Mouse (Mus musculus): ENCODE data around the gene Lrrc10. TPM values are rescaled to one million over a fixed set of nuclear protein-coding genes. Genes with fewer than 3 reads are reported as not detected.
A peak's percentile ranks its signal among the peaks of the same experiment; 100 is the strongest.
"Not testable (repeated sequence)": the region's sequence is repeated elsewhere in the genome, so short reads cannot be mapped to it uniquely, and the experiment has no call there.

The Lrrc10 gene
- polyA plus RNA-seq, 1 experiment, result not detected

DNA sequence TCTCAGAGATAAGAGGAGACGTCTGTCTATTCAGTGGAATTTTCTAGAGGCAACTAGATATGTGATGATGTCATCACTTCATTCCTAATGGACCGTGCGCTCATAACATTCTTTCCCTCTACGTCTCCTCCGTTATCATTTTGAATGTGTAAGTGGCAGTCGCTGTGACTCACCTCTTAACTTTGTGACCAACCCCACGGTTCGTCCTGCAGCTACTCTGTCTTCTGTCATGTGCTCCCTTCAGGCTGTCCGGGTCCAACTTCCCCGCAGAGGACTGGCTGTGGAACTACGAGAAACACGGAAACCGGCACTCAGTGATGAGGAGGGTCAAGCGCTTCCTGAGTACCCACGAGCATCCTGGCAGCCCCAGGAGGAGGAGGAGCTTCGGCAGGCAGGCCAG, 21.4 kb upstream of the Lrrc10 start:
- Histone ChIP-seq H3K27ac (replicated peaks; ENCODE audit: low read depth, low read length) (no peak overlapping the region), H3K4me1 (ENCODE audit: control insufficient read depth, insufficient read depth, insufficient read length, low read length) (no peaks in the 10 kb centered on the region), H3K4me3 (ENCODE audit: insufficient read depth, low read depth, low read length) (no peak overlapping the region)

DNA sequence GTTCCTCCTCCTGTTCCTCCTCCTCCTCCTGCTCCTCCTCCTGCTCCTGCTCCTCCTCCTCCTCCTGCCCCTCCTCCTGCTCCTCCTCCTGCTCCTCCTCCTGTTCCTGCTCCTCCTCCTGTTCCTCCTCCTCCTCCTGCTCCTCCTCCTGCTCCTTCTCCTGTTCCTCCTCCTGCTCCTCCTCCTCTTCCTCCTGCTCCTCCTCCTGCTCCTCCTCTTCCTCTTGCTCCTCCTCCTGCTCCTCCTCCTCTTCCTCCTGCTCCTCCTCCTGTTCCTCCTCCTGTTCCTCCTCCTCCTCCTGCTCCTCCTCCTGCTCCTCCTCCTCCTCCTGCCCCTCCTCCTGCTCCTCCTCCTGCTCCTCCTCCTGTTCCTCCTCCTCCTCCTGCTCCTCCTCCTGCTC, 19.4 kb upstream of the Lrrc10 start:
- H3K4me1 ChIP-seq (ENCODE audit: control insufficient read depth, insufficient read depth, insufficient read length, low read length); H3K27ac ChIP-seq (replicated peaks; ENCODE audit: low read depth, low read length); H3K4me3 ChIP-seq (ENCODE audit: insufficient read depth, low read depth, low read length): not testable (repeated sequence)

DNA sequence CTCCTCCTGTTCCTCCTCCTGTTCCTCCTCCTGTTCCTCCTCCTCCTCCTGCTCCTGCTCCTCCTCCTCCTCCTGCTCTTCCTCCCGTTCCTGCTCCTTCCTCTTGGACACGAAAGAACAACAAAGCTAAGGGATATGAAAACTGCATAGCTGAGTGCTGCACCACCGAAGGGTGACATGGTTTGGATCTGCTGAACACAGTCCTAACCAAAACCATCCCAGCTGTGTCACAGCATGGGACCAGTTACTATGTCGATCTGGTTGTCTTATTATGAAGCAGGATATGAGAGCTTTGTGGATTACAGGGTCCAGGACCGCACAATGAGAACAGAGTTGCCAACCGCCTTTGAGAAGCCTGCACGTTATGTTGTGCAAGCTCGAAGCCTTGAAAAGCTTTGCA, 19.0 kb upstream of the Lrrc10 start:
- no peak overlapping the region for H3K4me3 ChIP-seq (ENCODE audit: insufficient read depth, low read depth, low read length)
- no peaks in the 10 kb centered on the region for H3K4me1 ChIP-seq (ENCODE audit: control insufficient read depth, insufficient read depth, insufficient read length, low read length)
- H3K27ac ChIP-seq (replicated peaks; ENCODE audit: low read depth, low read length), result no peak overlapping the region

DNA sequence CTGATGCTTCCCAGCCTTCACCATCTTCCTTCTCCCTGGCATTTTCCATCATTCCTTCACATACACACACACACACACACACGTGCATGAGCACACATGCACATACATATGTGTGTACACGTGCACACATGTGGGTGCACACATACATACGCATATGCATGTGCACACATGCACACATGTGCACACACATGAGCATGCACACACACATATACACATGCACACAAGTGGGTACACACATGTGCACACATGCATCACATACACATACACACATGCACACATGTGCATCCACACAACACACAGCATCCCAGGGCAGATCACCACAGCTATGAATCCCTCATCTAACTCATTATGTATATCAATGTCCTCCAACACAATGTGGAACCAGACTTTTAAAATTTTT, 14.0 kb upstream of the Lrrc10 start:
- no peak overlapping the region for H3K27ac ChIP-seq (replicated peaks; ENCODE audit: low read depth, low read length)
- H3K4me1 ChIP-seq (ENCODE audit: control insufficient read depth, insufficient read depth, insufficient read length, low read length), result no peaks in the 10 kb centered on the region
- H3K4me3 ChIP-seq (ENCODE audit: insufficient read depth, low read depth, low read length), result no peak overlapping the region

DNA sequence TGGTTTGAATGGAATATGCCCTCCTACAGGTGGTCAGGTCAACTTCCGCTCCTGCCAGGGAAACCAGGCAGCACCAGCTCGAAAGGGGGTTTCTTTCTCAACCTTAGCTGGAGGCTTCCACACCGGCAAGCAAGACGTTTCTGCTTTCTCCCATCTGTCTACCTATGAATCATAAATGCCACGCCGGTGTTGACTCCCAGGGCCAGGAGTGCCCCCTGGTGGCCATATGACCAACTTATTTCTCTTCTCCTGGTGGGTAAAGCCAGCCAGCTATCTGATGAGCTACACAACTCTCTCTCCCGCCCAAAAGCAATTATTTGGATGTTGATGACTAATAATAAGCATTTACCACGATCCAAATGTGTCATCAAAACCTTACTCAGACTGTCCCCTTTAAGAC, 11.4 kb upstream of the Lrrc10 start:
- no peaks in the 10 kb centered on the region for H3K4me1 ChIP-seq (ENCODE audit: control insufficient read depth, insufficient read depth, insufficient read length, low read length)
- H3K27ac ChIP-seq (replicated peaks; ENCODE audit: low read depth, low read length), result no peak overlapping the region
- no peak overlapping the region for H3K4me3 ChIP-seq (ENCODE audit: insufficient read depth, low read depth, low read length)

DNA sequence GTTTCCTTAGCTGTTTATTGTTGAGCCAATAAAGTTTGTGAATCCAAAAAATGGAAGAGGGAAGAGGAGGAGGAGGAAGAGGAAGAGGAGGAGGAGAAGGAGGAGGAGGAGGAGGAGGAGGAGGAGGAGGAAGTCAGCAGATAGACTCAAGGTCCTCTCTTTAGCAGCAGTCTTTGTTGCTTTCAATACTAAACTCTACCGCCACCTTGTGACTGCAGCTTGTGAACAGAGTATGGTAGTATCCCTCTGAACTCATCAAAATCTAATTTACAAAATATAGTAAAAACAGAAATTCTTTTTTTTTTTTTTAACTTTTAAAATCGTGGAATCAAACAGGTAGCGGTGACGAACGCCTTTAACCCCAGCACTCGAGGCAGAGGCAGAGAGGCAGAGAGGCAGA, 4.8 kb upstream of the Lrrc10 start:
- H3K27ac ChIP-seq (replicated peaks; ENCODE audit: low read depth, low read length), result no peak overlapping the region
- no peaks in the 10 kb centered on the region for H3K4me1 ChIP-seq (ENCODE audit: control insufficient read depth, insufficient read depth, insufficient read length, low read length)
- H3K4me3 ChIP-seq (ENCODE audit: insufficient read depth, low read depth, low read length), result no peak overlapping the region

DNA sequence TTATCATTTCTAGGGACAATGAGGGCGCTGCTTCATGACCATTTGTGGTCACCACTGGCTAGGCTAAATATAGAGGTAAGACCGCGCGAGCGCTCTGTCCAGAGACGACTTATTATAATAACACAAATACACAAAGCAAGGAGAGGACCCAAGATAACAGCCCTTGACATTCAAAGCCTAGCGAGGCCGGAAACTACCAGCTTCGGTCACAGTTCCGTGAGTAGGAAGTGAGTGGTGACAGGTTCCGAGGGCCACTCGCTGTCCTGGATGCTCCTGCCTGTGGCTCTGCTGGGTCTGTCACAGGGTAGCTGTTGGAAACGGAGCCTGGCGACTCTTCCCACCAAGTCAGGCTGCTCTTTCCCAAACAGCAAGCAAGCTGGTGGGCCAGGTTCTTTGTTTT, 2.8 kb upstream of the Lrrc10 start:
- H3K27ac ChIP-seq (replicated peaks; ENCODE audit: low read depth, low read length), result no peak overlapping the region
- no peak overlapping the region for H3K4me3 ChIP-seq (ENCODE audit: insufficient read depth, low read depth, low read length)
- H3K4me1 ChIP-seq (ENCODE audit: control insufficient read depth, insufficient read depth, insufficient read length, low read length), result no peaks in the 10 kb centered on the region

DNA sequence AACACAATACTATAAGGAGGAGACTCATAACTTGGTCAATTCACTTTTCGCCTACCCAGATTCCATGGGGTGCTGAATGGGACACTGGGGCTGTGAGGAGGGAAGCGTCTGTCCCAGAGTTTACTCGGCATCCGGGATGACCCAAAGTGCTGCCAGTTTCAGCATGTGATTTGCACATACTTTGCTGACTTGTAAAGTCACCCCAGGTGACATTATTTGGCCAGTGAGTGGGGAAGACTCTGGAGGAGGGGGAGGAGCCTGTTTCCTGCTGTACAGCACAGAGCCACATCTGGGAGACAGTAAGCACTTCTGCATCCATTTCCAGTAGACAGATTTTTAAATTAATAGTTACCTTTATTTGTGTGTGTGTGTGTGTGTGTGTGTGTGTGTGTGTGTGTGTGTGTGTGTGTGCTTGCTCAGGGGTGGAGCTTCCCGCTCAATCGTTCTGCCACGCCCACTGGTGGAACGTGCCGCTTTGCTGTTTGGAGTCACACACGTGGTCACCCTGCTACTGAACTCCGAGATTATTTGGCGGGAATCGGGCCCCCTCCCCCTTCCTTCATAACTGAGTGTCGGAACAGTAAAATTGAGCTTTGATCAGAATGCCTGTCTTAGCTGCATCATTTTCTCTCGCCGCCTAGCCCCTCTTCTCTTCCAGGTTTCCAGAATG, 1.5 kb upstream of the Lrrc10 start:
- not testable (repeated sequence) for H3K4me3 ChIP-seq (ENCODE audit: insufficient read depth, low read depth, low read length); H3K4me1 ChIP-seq (ENCODE audit: control insufficient read depth, insufficient read depth, insufficient read length, low read length); H3K27ac ChIP-seq (replicated peaks; ENCODE audit: low read depth, low read length)

DNA sequence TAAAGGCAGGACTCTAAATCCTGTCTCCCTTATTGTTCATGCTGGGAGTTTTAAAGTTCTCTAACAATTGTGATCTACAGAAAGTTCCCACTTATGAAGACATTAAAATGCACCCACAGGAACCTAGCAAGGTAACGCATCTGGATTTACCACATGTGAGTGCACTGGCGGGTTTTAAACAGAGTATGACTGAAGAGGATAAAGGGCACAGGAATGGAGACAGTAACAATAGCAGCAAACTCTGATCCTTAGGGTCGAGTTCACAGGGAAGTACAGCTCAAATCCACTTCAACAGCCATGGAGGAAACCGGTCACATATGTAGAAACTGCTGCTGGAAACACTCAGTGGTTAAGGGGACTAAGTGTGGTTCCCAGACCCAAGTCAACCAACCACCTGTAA, 4.1 kb downstream of the Lrrc10 start:
- Histone ChIP-seq H3K27ac (replicated peaks; ENCODE audit: low read depth, low read length) (no peak overlapping the region), H3K4me3 (ENCODE audit: insufficient read depth, low read depth, low read length) (no peak overlapping the region), H3K4me1 (ENCODE audit: control insufficient read depth, insufficient read depth, insufficient read length, low read length) (no peaks in the 10 kb centered on the region)

DNA sequence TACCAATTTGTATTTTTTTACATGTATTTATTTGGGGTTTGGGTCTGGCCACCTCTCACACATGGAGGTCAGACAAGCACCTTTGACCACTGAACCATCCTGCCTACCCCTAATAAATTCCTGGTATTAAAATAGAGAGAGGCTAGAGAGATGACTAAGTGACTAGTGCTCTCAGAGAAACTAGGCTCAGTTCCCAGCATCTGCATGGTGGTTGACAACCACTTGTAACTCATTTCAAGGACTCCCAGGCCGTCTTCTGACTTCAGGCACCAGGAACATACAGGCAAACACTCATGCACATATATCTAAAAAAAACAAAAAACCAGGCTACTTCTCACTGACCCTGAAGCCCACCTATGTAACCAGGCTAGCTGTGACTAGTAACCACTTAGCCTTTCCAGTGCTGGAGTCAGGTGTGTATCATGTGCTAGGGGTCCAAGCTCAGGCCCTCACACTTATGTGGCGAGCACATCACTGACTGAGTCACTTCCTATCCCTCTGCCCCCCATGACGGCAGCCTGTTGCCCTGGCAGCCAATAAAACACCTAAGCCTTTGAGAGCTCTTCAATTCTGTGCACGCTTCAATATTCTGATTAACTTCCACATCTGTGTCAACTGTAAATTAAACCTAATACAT, 4.9 kb downstream of the Lrrc10 start:
- Histone ChIP-seq H3K4me1 (ENCODE audit: control insufficient read depth, insufficient read depth, insufficient read length, low read length) (no peaks in the 10 kb centered on the region), H3K4me3 (ENCODE audit: insufficient read depth, low read depth, low read length) (no peak overlapping the region), H3K27ac (replicated peaks; ENCODE audit: low read depth, low read length) (no peak overlapping the region)

DNA sequence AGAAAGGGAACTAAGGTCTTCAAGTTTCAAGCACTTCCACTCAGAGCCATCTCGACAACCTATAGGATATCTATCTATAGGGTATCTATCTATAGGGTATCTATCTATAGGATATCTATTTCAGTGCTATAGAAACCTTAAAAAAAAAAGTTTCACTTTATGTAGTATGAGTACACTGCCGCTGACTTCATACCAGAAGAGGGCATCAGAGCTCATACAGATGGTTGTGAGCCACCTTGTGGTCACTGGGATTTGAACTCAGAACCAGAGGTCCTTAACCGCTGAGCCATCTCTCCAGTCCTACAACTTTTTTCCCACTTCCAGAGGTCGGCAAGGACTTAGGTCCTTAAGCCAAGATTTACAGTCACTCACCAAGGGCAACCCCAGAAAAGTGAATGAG, 10.5 kb downstream of the Lrrc10 start:
- Histone ChIP-seq H3K27ac (replicated peaks; ENCODE audit: low read depth, low read length) (no peak overlapping the region), H3K4me1 (ENCODE audit: control insufficient read depth, insufficient read depth, insufficient read length, low read length) (no peaks in the 10 kb centered on the region), H3K4me3 (ENCODE audit: insufficient read depth, low read depth, low read length) (no peak overlapping the region)

DNA sequence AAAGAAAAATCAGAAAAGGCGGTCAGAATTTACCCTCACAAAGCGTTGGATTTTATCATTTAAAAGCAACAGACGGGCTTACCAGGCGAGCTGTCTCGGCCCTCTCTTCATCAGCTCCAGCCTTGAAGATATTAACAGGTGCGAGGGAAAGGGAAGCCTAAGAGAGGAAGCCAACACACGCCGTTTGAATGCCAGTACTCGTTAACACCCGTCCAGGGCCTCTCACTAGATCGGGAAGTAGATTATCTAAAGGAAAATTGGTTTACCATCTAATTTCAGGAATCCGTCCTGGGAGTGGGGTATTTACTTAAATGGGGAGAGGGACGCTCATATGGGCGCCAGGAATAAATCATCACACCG, 17.7 kb downstream of the Lrrc10 start:
- Histone ChIP-seq H3K4me3 (ENCODE audit: insufficient read depth, low read depth, low read length) (peak overlapping the region; percentile 80), H3K27ac (replicated peaks; ENCODE audit: low read depth, low read length) (peak overlapping the region; percentile 16; the same call in 1 of the 2 replicates), H3K4me1 (ENCODE audit: control insufficient read depth, insufficient read depth, insufficient read length, low read length) (0 out of 2 replicates have a peak, but pooled peaks cover 3% of the 10 kb centered on the region)

DNA sequence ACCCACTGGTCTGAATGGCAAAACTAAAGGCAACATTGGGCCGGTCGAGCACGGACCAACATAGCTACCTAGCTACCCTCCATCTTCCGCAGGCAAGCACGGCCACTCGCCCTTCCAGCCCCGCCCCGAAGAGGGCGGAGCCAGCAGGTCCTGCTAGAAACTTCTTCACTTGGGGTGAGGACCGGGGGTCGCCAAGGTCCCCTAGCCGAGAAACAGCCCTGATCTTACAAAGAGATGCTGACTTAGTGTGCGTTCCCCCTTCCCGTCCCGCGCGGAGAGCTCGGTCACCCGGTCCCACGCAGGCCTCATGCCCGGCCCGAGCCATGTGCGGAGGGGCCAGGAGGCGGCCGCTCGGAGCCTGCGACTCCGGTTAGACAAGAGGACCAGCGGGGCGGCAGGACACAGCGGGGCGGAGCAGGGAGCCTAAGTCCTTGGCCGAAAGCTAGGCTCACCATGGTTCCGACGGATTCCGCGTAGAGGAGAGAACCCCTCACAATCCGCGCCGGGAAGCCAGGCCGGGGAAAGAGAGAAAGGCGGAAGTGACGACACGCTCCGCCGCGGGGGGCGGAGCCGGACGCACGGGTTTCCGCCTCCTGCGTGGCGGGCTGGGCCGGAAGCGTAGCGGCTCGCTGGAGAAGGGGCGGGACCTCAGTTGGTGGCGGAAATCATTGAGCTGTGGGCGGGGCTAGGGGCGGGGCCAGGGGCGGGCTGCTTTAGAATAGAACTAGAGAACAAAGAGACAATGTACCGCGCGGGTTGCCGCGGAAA, 18.3 kb downstream of the Lrrc10 start, which contains the start of gene Cct2:
Gene Cct2 (minus strand): TSS at position 561 of the 768 bp plus-strand sequence.
- peak within 1 kb of the TSS; percentile 80 for H3K4me3 ChIP-seq (ENCODE audit: insufficient read depth, low read depth, low read length)
- 0 out of 2 replicates have a peak, but pooled peaks cover 3% of the 10 kb centered on the region for H3K4me1 ChIP-seq (ENCODE audit: control insufficient read depth, insufficient read depth, insufficient read length, low read length)
- peak within 1 kb of the TSS; percentile 78 for H3K27ac ChIP-seq (replicated peaks; ENCODE audit: low read depth, low read length)

DNA sequence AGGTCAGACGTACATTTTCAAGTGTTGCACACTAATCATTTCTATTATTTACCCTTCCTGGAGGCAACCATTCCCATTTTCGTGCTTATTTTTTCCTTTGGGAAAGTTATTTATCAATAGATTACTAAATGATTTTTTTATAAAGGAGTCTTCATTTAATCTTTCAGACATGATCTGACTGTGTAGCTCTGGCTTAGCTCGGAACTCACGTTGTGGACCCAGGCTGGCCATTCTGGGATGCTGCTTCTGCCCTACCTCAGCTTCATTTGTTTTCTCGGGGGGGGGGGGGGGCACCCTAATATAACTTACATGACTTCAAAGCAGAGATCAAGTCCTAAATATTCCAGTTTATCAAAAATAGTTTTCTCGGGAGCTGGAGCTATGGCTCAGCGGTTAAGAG, 18.9 kb downstream of the Lrrc10 start:
- Histone ChIP-seq H3K27ac (replicated peaks; ENCODE audit: low read depth, low read length) (no peak overlapping the region), H3K4me1 (ENCODE audit: control insufficient read depth, insufficient read depth, insufficient read length, low read length) (0 out of 2 replicates have a peak, but pooled peaks cover 3% of the 10 kb centered on the region), H3K4me3 (ENCODE audit: insufficient read depth, low read depth, low read length) (peak overlapping the region; percentile 49)

DNA sequence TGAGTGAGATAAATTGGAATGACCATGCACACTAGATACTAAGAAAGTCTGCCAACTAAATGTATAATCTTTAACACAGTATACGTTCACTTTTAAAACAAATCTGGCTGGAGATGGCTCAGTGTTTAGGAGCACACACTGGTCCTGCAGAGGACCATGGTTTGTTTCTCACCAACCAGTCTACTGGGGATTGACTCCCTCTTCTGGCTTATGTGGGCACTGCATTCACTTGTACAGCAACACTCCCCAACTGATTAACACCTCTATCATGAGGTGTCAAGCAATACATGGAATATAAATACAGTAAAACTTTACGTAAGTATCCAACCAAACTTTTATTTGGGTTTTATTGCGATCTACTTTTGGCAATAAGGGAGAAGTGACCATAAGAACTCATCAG, 24.0 kb downstream of the Lrrc10 start:
- Histone ChIP-seq H3K27ac (replicated peaks; ENCODE audit: low read depth, low read length) (no peak overlapping the region), H3K4me3 (ENCODE audit: insufficient read depth, low read depth, low read length) (no peak overlapping the region)

More for the DNA sequence above, 24.0 kb downstream of the Lrrc10 start:
- H3K4me1 ChIP-seq (ENCODE audit: control insufficient read depth, insufficient read depth, insufficient read length, low read length), result no peaks in the 10 kb centered on the region

Data from brown adipose tissue, adult 24 weeks (tissue).